Mouse (Mus musculus) adrenal gland, adult (tissue): Measurements from ENCODE around the gene Mrgprb5.

Source experiments
- DNase-seq, 2 experiments: peaks; one replicate each; pipeline ENCODE4 v3.0.0; 2022 to 2023; ENCODE audit warnings: low spot score in 1 of 2; ENCODE audit not compliant: inconsistent age in 2 of 2

Mrgprb5 gene

GRCm38 (mm10) chr7:48168919-48169318 is at the start of gene Mrgprb5:
Mrgprb5 (minus strand) TSS chr7:48169019.
- DNase-seq = no peak

- no peak for DNase-seq
Observed at GRCm38 (mm10) chr7:48199188-48199587, 30.4 kb upstream of the Mrgprb5 start, which contains the start of gene Mrgprb4. Mrgprb4 (minus strand) TSS chr7:48199288.

GRCm38 (mm10) chr7:48167471-48167870 is 1.3 kb downstream of the Mrgprb5 start:
- DNase-seq = peak; percentile 46 to 73

- peak; percentile 34 to 77 for DNase-seq
Observed at GRCm38 (mm10) chr7:48138248-48138702, 30.5 kb downstream of the Mrgprb5 start.

GRCm38 (mm10) chr7:48137216-48138077 is 31.4 kb downstream of the Mrgprb5 start:
- peak; percentile 12 to 62 for DNase-seq

GRCm38 (mm10) chr7:48132674-48133073 is 36.1 kb downstream of the Mrgprb5 start:
- no peak for DNase-seq

GRCm38 (mm10) chr7:48132247-48132646 is 36.6 kb downstream of the Mrgprb5 start:
- DNase-seq = peak in 1 of 2 experiments; percentile 56

GRCm38 (mm10) chr7:48131820-48132219 is 37.0 kb downstream of the Mrgprb5 start:
- peak; percentile 3 to 58 for DNase-seq

- DNase-seq = no peak
Observed at GRCm38 (mm10) chr7:48123806-48124205, 45.0 kb downstream of the Mrgprb5 start.
